Mouse (Mus musculus): Measurements from ENCODE around the gene Tas2r107.

DNA sequence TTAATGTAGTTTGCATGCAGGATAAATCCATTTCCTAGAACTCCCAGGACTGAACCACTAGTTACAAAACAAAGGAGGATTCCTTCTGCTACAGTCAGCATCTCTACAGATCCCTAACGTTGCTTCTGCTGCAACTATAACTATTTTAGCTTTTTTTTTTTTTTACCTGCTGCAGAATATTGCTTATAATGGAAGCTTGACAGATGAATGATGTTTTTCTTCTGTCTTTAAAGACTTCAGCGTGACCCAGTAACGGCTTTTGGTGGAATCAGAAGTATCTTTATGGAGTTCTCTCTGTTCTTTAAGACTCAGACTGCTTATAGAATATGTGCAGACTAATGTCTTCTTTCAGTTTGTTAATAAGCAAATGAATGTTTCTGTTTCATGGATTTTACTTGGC, 18.8 kb upstream of the Tas2r107 start, which contains the start of gene Tas2r106:
- TF ChIP-seq TAL1 (IDR thresholded peaks at IDR 0.05; ENCODE audit: low read length) (no peak), GATA1 (IDR thresholded peaks at IDR 0.05; ENCODE audit: low read length) (no peak)
